Mouse (Mus musculus): ENCODE data around the gene Krt79. TPM values are rescaled to one million over a fixed set of nuclear protein-coding genes. Genes with fewer than 3 reads are reported as not detected.

The Krt79 gene
- polyA plus RNA-seq, 1 experiment from 2014 or later = not detected

Small RNA genes lying within 50 kb of the gene (microRNA-seq; reads per million reads assigned to microRNA genes)
- gene Gm44356 = not detected

Other genes starting within 250 kb of the Krt79 start
- gene Krt6a, start 246.0 kb downstream of the Krt79 start, polyA plus RNA-seq (2016; fragmentation: Nextera tagmentation; extraction: Ambion mirVana) = not detected in 2 replicates
- 0.08 and 0.38 TPM in 2 replicates for gene Krt5, start 227.4 kb downstream of the Krt79 start, polyA plus RNA-seq (2016; fragmentation: Nextera tagmentation; extraction: Ambion mirVana)
- not detected in 2 replicates for gene Krt71, start 197.2 kb downstream of the Krt79 start, polyA plus RNA-seq (2016; fragmentation: Nextera tagmentation; extraction: Ambion mirVana)
- not detected in 2 replicates for gene Krt72, start 153.9 kb downstream of the Krt79 start, polyA plus RNA-seq (2016; fragmentation: Nextera tagmentation; extraction: Ambion mirVana)
- not detected in 2 replicates for gene Krt73, start 138.0 kb downstream of the Krt79 start, polyA plus RNA-seq (2016; fragmentation: Nextera tagmentation; extraction: Ambion mirVana)
- gene Krt2, start 122.2 kb downstream of the Krt79 start, polyA plus RNA-seq (2016; fragmentation: Nextera tagmentation; extraction: Ambion mirVana) = not detected in 2 replicates
- gene Krt1, start 89.5 kb downstream of the Krt79 start, polyA plus RNA-seq (2016; fragmentation: Nextera tagmentation; extraction: Ambion mirVana) = 0.06 and 0.38 TPM in 2 replicates
- not detected in 2 replicates for gene Krt77, start 70.6 kb downstream of the Krt79 start, polyA plus RNA-seq (2016; fragmentation: Nextera tagmentation; extraction: Ambion mirVana)
- not detected in 2 replicates for gene Krt76, start 47.4 kb downstream of the Krt79 start, polyA plus RNA-seq (2016; fragmentation: Nextera tagmentation; extraction: Ambion mirVana)
- gene Krt4, start 15.6 kb downstream of the Krt79 start, polyA plus RNA-seq (2016; fragmentation: Nextera tagmentation; extraction: Ambion mirVana) = not detected in 2 replicates
- not detected in 2 replicates for gene Krt78, start 14.0 kb upstream of the Krt79 start, polyA plus RNA-seq (2016; fragmentation: Nextera tagmentation; extraction: Ambion mirVana)
- 71.9 and 75.3 TPM in 2 replicates for gene Krt8, start 64.2 kb upstream of the Krt79 start, polyA plus RNA-seq (2016; fragmentation: Nextera tagmentation; extraction: Ambion mirVana)
- 72.7 and 77.6 TPM in 2 replicates for gene Krt18, start 87.9 kb upstream of the Krt79 start, polyA plus RNA-seq (2016; fragmentation: Nextera tagmentation; extraction: Ambion mirVana)
- 91.7 and 91.8 TPM in 2 replicates for gene Eif4b, start 133.4 kb upstream of the Krt79 start, polyA plus RNA-seq (2016; fragmentation: Nextera tagmentation; extraction: Ambion mirVana)
- gene Tns2, start 160.1 kb upstream of the Krt79 start, polyA plus RNA-seq (2016; fragmentation: Nextera tagmentation; extraction: Ambion mirVana) = 6.4 and 9.2 TPM in 2 replicates
- gene Spryd3, start 195.9 kb upstream of the Krt79 start, polyA plus RNA-seq (2016; fragmentation: Nextera tagmentation; extraction: Ambion mirVana) = 14.9 and 15.0 TPM in 2 replicates
- 0.72 and 1.1 TPM in 2 replicates for gene Igfbp6, start 204.0 kb upstream of the Krt79 start, polyA plus RNA-seq (2016; fragmentation: Nextera tagmentation; extraction: Ambion mirVana)
- gene Soat2, start 210.2 kb upstream of the Krt79 start, polyA plus RNA-seq (2016; fragmentation: Nextera tagmentation; extraction: Ambion mirVana) = 28.3 and 29.8 TPM in 2 replicates

Measured in liver, embryonic 12.5 days (tissue).